Mouse (Mus musculus): ENCODE results near the gene Ccdc62. TPM values are rescaled to one million over a fixed set of nuclear protein-coding genes. Genes with fewer than 3 reads are reported as not detected.

Gene Ccdc62
- polyA plus RNA-seq, 1 experiment from 2014 or later, result 8.0 TPM

GRCm38 (mm10) chr5:124010077-124010476 lies 79.6 kb downstream of the Ccdc62 start:
- Histone ChIP-seq H3K27ac (ENCODE audit: low read length) (peak overlapping the region; percentile 96; the same call in 1 of the 2 replicates), H3K27me3 (ENCODE audit: control insufficient read depth, insufficient read depth, low read depth, low read length) (no peaks in the 10 kb centered on the region), H3K36me3 (ENCODE audit: control insufficient read depth, insufficient read depth, low read length) (peaks cover 29% of the 10 kb centered on the region), H3K4me1 (replicated peaks; ENCODE audit: control insufficient read depth, insufficient read depth, low read length) (peaks cover 49% of the 10 kb centered on the region), H3K4me3 (ENCODE audit: low read length) (no peak overlapping the region), H3K9me3 (ENCODE audit: control insufficient read depth, low read length) (no peaks in the 10 kb centered on the region), H3K9ac (ENCODE audit: low read length) (no peak overlapping the region), H3K4me2 (ENCODE audit: low read depth, low read length) (no peak overlapping the region)
- WGBS, result 58% methylated on average over 8 of the region's 8 CpGs
- ATAC-seq (ENCODE audit: low read depth), result no peak

DNA sequence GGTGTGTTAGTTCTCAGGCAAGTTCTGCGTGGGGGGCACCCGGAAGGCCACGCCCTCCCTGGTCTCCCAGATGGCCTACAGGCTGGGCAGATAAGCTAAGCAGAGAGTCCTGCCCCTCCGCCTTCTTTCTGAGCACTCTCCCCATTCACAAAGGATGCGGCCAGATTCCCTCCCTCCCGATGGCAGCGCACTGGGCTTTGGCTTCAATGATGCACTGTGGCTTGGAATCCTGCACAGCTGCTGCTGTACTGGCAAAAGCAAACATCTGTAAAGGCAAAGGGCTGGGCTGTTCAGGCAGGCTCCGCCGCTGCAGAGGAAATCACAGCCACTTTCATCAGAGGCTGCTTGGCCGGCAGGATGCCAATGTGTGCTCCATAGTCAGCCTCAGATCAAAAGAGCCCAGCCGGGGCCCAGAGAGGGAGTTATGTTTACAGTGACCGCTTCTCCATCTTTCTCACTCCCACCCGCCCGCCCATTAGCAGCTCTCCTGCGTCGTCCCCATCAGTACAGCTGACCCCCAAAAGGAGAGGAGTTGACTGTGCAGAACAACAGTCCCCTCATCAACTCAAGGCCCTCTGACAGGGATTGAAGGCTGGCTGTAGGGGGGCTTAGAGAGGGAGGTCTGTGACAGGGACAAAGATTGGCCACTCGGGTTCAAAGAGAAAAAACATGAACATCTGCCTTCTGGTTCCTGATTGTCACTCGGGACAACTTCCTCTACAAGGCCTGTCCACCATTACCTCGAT lies 80.6 kb downstream of the Ccdc62 start:
- Histone ChIP-seq H3K4me3 (ENCODE audit: low read length) (peak overlapping the region; percentile 4; the same call in 1 of the 2 replicates), H3K27me3 (ENCODE audit: control insufficient read depth, insufficient read depth, low read depth, low read length) (no peaks in the 10 kb centered on the region), H3K9ac (ENCODE audit: low read length) (peak overlapping the region; percentile 50), H3K4me1 (replicated peaks; ENCODE audit: control insufficient read depth, insufficient read depth, low read length) (peaks cover 49% of the 10 kb centered on the region), H3K27ac (ENCODE audit: low read length) (peak overlapping the region; percentile 96), H3K36me3 (ENCODE audit: control insufficient read depth, insufficient read depth, low read length) (peaks cover 21% of the 10 kb centered on the region), H3K9me3 (ENCODE audit: control insufficient read depth, low read length) (no peaks in the 10 kb centered on the region), H3K4me2 (ENCODE audit: low read depth, low read length) (peak overlapping the region; percentile 39)
- ATAC-seq (ENCODE audit: low read depth), result peak; percentile 92
- 6% methylated on average over 19 of the region's 19 CpGs for WGBS

DNA sequence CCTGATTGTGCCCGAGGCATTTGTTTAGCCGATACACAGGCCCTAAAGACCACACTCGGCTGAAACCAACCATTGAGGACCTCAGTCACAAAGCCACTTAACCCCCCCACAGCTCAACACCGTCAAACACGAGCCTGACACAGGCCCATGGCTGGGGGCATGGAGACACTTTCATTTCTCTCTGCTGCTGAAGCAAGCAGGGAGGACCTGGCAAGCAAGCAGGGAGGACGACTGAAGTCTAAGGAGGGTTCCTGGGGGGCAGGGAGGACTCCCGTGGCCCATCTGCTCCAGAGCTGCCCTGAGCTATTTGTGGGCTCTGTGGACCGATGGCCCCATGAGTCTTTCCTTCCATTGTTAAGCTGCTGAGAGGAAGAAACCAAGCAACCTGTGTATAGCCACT lies 81.4 kb downstream of the Ccdc62 start:
- Histone ChIP-seq H3K4me1 (replicated peaks; ENCODE audit: control insufficient read depth, insufficient read depth, low read length) (peaks cover 55% of the 10 kb centered on the region), H3K9ac (ENCODE audit: low read length) (peak overlapping the region; percentile 50), H3K4me3 (ENCODE audit: low read length) (peak overlapping the region; percentile 4; the same call in 1 of the 2 replicates), H3K9me3 (ENCODE audit: control insufficient read depth, low read length) (no peaks in the 10 kb centered on the region), H3K27ac (ENCODE audit: low read length) (peak overlapping the region; percentile 96), H3K4me2 (ENCODE audit: low read depth, low read length) (peak overlapping the region; percentile 39), H3K36me3 (ENCODE audit: control insufficient read depth, insufficient read depth, low read length) (peaks cover 20% of the 10 kb centered on the region), H3K27me3 (ENCODE audit: control insufficient read depth, insufficient read depth, low read depth, low read length) (no peaks in the 10 kb centered on the region)
- ATAC-seq (ENCODE audit: low read depth), result no peak
- 19% methylated on average over 8 of the region's 8 CpGs for WGBS

DNA sequence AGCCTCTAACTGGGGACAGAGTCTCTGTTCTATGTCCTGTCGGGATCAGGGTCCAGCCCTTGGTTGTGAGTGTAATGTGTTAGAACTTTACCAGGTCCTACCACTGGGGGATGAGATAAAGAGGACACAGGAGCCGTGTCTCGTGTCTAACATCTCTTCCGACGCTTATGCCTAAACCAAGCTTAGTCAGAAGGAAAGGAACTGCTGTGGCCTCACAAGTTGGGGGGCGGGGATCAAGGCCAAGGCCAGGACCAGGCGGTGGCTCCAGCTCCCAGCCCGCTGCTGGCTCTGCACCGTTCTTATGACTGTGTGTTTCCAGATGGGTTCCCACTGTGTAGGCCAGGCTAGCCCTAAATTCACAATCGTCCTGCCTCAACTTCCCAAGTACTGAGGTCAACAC lies 82.4 kb downstream of the Ccdc62 start:
- H3K9me3 ChIP-seq (ENCODE audit: control insufficient read depth, low read length), result no peaks in the 10 kb centered on the region
- H3K27ac ChIP-seq (ENCODE audit: low read length), result peak overlapping the region; percentile 96
- no peaks in the 10 kb centered on the region for H3K27me3 ChIP-seq (ENCODE audit: control insufficient read depth, insufficient read depth, low read depth, low read length)
- peaks cover 64% of the 10 kb centered on the region for H3K4me1 ChIP-seq (replicated peaks; ENCODE audit: control insufficient read depth, insufficient read depth, low read length)
- WGBS, result 56% methylated on average over 10 of the region's 10 CpGs
- no peak overlapping the region for H3K9ac ChIP-seq (ENCODE audit: low read length)
- ATAC-seq (ENCODE audit: low read depth), result no peak
- no peak overlapping the region for H3K4me2 ChIP-seq (ENCODE audit: low read depth, low read length)
- H3K4me3 ChIP-seq (ENCODE audit: low read length), result no peak overlapping the region
- H3K36me3 ChIP-seq (ENCODE audit: control insufficient read depth, insufficient read depth, low read length), result peaks cover 12% of the 10 kb centered on the region

DNA sequence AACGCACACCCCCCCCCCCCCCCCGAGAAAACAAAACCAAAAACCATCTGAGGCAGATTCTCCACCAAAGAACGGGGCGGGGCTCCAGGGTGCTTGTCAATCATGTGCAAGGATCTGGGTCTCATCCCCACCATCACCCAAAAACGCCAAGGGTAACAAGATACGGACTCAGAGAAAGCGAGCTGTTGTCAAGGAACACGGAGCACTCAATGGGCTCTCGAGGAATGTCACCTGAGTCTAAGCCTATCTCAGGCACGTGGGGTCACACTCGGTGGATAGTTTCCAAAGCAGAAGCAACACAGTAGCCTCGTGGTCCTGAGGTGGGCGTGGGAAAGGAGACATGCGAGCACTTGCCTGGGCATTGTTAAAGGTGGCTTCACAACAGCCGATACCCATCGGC lies 83.3 kb downstream of the Ccdc62 start:
- no peak overlapping the region for H3K4me2 ChIP-seq (ENCODE audit: low read depth, low read length)

DNA sequence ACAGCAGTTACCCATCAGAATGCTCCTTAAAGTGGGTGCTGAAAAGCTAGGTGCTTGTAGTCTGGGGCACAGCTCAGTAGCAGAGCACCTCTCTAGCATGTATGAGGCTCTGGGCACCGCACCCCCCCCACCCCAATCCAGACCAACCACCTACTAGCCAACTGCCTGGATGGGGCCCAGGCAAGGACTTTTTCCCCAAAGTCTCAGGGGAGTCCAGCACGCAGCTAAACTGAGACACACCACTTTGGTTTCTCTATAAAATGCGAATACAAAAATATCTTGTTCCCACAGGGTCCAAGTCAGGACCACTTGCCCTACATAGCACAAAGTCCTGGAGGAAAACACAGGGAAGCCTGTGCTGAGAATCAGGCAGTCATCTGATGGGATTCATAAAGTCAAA lies 83.7 kb downstream of the Ccdc62 start:
- no peak for ATAC-seq (ENCODE audit: low read depth)
- Histone ChIP-seq H3K4me3 (ENCODE audit: low read length) (no peak overlapping the region), H3K4me1 (replicated peaks; ENCODE audit: control insufficient read depth, insufficient read depth, low read length) (peaks cover 76% of the 10 kb centered on the region), H3K9ac (ENCODE audit: low read length) (no peak overlapping the region), H3K9me3 (ENCODE audit: control insufficient read depth, low read length) (no peaks in the 10 kb centered on the region), H3K36me3 (ENCODE audit: control insufficient read depth, insufficient read depth, low read length) (no peaks in the 10 kb centered on the region), H3K27ac (ENCODE audit: low read length) (peak overlapping the region; percentile 58), H3K27me3 (ENCODE audit: control insufficient read depth, insufficient read depth, low read depth, low read length) (no peaks in the 10 kb centered on the region), H3K4me2 (ENCODE audit: low read depth, low read length) (no peak overlapping the region)
- WGBS, result 92% methylated on average over 3 of the region's 3 CpGs

More for the DNA sequence above, 83.3 kb downstream of the Ccdc62 start:
- H3K9ac ChIP-seq (ENCODE audit: low read length), result no peak overlapping the region
- no peak overlapping the region for H3K4me3 ChIP-seq (ENCODE audit: low read length)
- H3K9me3 ChIP-seq (ENCODE audit: control insufficient read depth, low read length), result no peaks in the 10 kb centered on the region
- no peaks in the 10 kb centered on the region for H3K27me3 ChIP-seq (ENCODE audit: control insufficient read depth, insufficient read depth, low read depth, low read length)
- H3K27ac ChIP-seq (ENCODE audit: low read length), result no peak overlapping the region
- no peak for ATAC-seq (ENCODE audit: low read depth)
- H3K36me3 ChIP-seq (ENCODE audit: control insufficient read depth, insufficient read depth, low read length), result peaks cover 4% of the 10 kb centered on the region; the same call in 1 of the 2 replicates
- WGBS, result 80% methylated on average over 16 of the region's 16 CpGs
- peaks cover 71% of the 10 kb centered on the region for H3K4me1 ChIP-seq (replicated peaks; ENCODE audit: control insufficient read depth, insufficient read depth, low read length)

DNA sequence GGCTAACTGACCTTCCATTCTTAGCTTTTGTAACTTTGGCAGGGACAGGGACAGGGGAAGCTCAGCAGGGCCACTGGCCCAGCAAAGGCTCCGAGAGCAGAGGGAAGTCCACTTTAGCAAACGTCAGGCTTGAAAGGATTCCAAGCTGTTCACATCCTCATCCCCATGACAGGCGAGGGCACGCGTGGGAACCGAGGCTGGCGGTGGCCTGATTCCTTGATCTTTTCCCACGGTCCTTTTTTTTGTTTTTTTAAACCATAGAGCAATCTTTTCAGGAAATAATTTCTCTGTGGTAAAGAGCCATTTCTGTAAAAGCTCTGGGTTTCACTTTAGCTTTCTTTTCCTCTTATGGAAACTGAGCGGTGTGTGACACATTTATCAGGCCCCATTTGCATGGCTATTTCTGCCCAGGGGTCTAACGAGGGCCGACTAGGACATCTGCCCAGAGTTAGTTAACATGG lies 84.3 kb downstream of the Ccdc62 start:
- Histone ChIP-seq H3K36me3 (ENCODE audit: control insufficient read depth, insufficient read depth, low read length) (no peaks in the 10 kb centered on the region), H3K9ac (ENCODE audit: low read length) (peak overlapping the region; percentile 1; the same call in 1 of the 2 replicates), H3K4me3 (ENCODE audit: low read length) (no peak overlapping the region), H3K27me3 (ENCODE audit: control insufficient read depth, insufficient read depth, low read depth, low read length) (no peaks in the 10 kb centered on the region), H3K9me3 (ENCODE audit: control insufficient read depth, low read length) (no peaks in the 10 kb centered on the region), H3K27ac (ENCODE audit: low read length) (peak overlapping the region; percentile 58), H3K4me2 (ENCODE audit: low read depth, low read length) (peak overlapping the region; percentile 21), H3K4me1 (replicated peaks; ENCODE audit: control insufficient read depth, insufficient read depth, low read length) (peaks cover 82% of the 10 kb centered on the region)
- 27% methylated on average over 11 of the region's 11 CpGs for WGBS
- no peak for ATAC-seq (ENCODE audit: low read depth)

- Histone ChIP-seq H3K4me3 (ENCODE audit: low read length) (no peak overlapping the region), H3K9ac (ENCODE audit: low read length) (no peak overlapping the region), H3K27me3 (ENCODE audit: control insufficient read depth, insufficient read depth, low read depth, low read length) (no peaks in the 10 kb centered on the region), H3K27ac (ENCODE audit: low read length) (no peak overlapping the region), H3K4me2 (ENCODE audit: low read depth, low read length) (no peak overlapping the region), H3K36me3 (ENCODE audit: control insufficient read depth, insufficient read depth, low read length) (no peaks in the 10 kb centered on the region), H3K9me3 (ENCODE audit: control insufficient read depth, low read length) (no peaks in the 10 kb centered on the region), H3K4me1 (replicated peaks; ENCODE audit: control insufficient read depth, insufficient read depth, low read length) (peaks cover 82% of the 10 kb centered on the region)
- no peak for ATAC-seq (ENCODE audit: low read depth)
- 83% methylated on average over 2 of the region's 2 CpGs for WGBS
Observed at GRCm38 (mm10) chr5:124015727-124016126, 85.2 kb downstream of the Ccdc62 start.

DNA sequence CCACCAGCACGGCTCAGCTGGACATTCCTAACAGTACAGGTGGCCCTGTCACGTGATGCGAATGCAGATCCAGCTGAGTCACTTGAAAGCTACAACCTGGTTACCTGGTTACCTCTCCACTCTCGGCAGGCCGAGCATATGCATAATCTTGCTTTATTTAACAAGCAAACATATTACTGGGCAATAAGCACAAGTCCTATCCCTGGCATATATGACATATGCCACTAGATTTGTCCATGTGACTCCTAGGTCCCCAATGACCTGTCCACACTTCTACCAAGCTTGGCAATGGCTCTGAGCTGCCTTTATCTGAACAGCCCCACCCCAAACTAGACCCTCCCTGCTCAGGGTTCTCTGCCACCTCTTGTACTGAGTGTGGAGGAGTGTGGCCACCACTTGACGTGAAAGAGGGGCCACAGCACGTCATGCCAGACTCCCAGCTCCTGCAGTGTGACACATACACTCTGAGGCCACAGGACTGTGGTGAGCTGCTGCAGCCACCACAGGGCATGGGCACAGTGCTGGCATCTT lies 85.9 kb downstream of the Ccdc62 start:
- Histone ChIP-seq H3K4me1 (replicated peaks; ENCODE audit: control insufficient read depth, insufficient read depth, low read length) (peaks cover 81% of the 10 kb centered on the region), H3K9me3 (ENCODE audit: control insufficient read depth, low read length) (no peaks in the 10 kb centered on the region), H3K4me3 (ENCODE audit: low read length) (no peak overlapping the region), H3K27me3 (ENCODE audit: control insufficient read depth, insufficient read depth, low read depth, low read length) (no peaks in the 10 kb centered on the region), H3K9ac (ENCODE audit: low read length) (no peak overlapping the region), H3K36me3 (ENCODE audit: control insufficient read depth, insufficient read depth, low read length) (no peaks in the 10 kb centered on the region), H3K27ac (ENCODE audit: low read length) (no peak overlapping the region), H3K4me2 (ENCODE audit: low read depth, low read length) (no peak overlapping the region)
- no peak for ATAC-seq (ENCODE audit: low read depth)
- 72% methylated on average over 7 of the region's 7 CpGs for WGBS

All from lung, embryonic 16.5 days (tissue).